Mouse (Mus musculus) midbrain, embryonic 14.5 days (tissue): ENCODE measurements at regions not wholly inside any gene's neighbourhood (a gene's known extent, or its start where the extent isn't known, plus 50 kb on each side); places are given as distances from the start of the nearest gene placed in this dataset. TPM values are rescaled to one million over a fixed set of nuclear protein-coding genes. Genes with fewer than 3 reads are reported as not detected.

Experiments used
- microRNA-seq: library from miRNA; unstranded; fragments of <30 nt; microRNA quantifications from one replicate; pipeline ENCODE4, GENCODE M21; 2016

Small RNAs in the stretch of these regions (microRNA-seq; reads per million reads assigned to microRNA genes)
- not detected for gene Gm23292
